Mouse (Mus musculus): ENCODE data around the gene Gm45837. TPM values are rescaled to one million over a fixed set of nuclear protein-coding genes. Genes with fewer than 3 reads are reported as not detected.

The Gm45837 gene
- not detected for total RNA-seq (2021)

DNA sequence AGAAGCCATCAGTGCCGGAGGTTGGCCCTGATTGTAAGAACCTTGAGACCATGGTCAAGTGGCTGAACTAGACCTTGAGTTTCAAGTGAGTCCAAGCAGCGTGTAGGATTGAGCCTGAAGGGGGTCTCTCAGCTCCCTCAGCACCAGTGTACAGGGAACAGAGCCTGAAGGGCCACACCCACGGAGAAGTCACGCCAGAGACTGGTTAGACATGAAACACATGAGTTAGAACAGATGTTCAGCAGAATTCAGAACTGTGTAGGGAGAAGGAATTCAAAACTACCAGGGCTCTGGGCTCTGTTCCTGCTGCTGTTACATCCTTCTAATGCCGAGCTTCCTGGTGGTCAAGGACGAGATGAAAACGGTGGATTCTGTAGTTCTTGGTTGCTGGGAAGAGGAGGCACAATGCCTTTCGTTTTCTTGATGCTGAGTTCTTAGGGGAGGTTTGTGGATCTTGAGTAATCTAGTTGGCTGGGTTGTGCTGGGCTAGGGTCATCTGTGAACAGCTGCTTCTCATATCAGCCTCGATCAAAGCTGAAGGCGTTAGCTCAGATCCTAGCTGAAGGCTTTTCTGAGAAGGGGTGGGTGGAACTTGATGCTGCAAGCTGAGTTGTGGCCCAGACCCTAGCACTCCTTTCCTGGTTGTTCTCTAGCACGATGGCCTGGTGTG lies at the start of gene Gm45837:
Gene Gm45837 (plus strand): TSS at position 620 of the 670 bp plus-strand sequence.
- intact Hi-C loops (cut with DNase I): loop anchor here (5.0 kb wide), 1 partner anchor 207 kb away; no protein-coding TSS in a partner anchor
- no peak for DNase-seq

DNA sequence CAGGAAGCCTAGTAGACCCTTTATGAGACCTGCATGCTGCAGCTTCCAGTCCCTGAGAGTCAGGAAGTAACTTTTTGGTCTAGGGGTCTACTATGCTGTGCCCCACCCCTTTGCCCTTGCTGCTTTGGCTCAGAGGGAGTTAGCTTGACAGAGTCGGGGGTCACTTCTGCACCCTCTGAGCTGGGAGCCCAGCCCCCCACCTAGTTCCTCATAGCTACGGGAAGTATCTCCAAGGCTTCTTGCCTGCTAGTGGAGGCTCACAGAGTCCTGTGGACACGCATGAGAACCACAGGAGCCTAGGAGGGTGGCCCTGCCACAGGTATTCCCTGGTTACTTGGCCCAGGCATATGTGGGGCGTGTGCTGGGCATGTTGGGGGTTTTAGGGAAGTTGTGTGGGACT lies 49.7 kb upstream of the Gm45837 start:
- no peak for DNase-seq
- intact Hi-C loops (cut with DNase I): no loop called here

DNA sequence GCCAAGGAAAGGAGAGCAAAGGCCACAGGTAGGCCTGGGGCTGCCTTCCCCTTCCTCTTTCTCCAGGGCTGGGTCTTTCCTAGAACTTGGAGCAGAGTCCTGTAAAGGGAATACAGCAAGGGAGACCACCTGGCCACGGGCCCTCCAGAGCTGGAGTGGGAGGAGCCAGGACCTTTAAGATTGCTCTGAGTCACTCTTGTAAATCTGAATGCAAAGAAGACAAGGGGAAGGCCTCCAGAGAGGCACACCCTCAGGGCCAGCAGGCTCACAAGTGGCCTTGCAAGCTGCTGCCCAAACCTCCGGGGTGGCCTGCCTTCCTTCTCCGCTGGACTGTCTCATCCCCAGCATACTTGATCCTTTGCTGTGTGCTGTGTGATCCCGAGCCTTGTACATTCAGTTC lies 48.9 kb upstream of the Gm45837 start:
- intact Hi-C loops (cut with DNase I): no loop called here
- DNase-seq: no peak

DNA sequence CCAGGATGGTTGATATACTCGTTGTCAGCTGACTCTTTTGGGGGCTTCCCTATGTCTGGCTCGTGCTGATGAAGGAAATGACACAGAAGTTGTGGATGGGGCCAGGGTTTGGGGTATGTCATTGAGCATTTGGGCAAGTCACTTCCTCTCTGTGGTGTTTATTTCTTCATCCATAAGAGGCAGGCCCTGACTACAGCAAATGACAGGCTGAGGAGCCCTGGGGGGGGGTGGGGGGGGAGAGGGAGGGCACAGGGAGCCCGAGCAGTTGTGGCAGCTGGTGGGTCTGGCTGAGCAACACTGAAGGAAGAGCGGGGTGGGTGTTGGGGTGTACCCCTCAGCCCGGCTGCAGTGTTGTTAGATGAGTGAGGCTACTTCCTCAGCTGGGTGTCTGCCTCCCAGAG lies 47.9 kb upstream of the Gm45837 start:
- intact Hi-C loops (cut with DNase I): no loop called here
- DNase-seq: no peak

DNA sequence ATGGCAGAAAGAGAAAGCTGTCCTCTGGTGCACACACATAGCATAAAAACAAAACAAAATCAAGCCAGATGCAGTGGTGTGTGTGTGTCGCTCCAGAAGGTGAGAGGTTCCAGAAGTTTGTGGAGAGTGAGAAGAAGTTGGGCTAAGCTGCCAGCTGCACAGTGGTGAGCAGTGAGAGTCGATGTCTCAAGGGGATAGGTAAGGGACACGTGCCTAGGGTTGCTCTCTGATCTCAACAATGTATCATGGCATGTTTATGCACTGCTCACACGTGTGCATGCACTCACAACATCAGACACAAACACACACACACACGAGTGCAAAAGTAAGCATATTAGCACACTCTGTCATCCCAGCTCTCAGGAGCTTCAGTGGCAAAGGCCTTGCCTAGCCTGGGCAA lies 46.8 kb upstream of the Gm45837 start:
- intact Hi-C loops (cut with DNase I): no loop called here
- DNase-seq: no peak

DNA sequence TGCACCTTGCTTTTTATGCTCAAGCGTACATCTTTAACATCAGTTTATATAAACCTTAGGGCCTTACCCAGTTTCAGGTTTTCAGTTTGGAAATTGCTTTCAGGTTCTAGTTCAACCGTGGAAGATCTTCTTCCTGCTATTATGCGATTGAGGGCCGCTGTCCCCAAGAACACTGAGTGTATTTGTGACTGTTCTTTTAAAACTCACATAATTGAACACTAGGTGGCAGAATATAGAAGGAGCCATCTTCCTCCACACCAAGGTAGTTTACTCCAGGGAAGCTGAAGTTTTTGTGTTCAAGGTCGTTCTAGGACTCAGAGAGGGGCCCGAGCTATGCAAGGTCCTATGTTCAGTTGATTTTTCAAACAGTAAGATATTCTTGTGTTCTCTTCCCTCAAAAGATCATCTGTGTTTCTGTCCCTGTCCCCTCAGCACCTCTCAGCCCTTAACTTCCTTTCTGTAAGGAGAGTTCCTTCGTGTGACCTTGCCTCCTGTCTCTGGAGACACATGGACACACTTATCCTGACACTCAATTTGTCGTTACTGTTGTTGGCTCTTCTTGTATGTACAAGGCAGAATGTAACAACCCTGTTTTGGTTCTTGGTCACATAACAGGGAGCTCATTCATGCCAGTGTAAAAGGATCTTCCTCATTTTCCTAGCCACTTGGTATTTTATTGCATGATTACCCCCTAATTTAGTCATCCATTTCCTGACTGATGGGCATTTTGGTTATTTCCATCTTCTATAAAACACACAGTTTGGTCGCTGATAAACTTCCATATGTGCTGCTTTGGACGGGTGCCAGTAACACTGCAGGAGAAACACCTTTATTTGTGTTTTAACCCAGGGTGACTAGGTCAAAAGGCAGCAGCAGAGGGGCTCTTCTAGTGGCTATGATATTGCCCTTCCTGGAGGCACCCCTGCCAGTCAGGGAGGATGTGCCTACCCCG lies 42.5 kb upstream of the Gm45837 start:
- intact Hi-C loops (cut with DNase I): no loop called here
- no peak for DNase-seq

DNA sequence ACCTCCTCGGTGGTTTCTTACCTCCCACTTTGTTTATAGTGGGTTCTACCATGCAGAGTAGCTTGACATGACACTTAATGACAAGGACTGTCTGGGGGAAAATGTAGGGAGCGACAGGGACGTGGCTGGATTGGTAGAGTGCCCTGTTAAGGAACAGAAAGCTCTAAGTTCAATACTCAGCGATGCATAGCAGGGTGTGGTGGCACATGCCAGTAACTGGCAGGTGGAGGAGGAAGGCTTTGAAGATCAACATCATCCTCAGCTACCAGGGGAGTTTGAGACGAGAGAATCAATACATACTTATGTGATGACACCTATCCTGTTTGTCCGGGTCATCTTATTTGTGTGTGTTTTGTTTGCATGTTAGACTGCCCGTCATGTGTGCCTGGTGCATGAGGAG lies 41.0 kb upstream of the Gm45837 start:
- no peak for DNase-seq
- intact Hi-C loops (cut with DNase I): loop anchor here (10.0 kb wide), 1 partner anchor 385 kb away; no protein-coding TSS in a partner anchor

DNA sequence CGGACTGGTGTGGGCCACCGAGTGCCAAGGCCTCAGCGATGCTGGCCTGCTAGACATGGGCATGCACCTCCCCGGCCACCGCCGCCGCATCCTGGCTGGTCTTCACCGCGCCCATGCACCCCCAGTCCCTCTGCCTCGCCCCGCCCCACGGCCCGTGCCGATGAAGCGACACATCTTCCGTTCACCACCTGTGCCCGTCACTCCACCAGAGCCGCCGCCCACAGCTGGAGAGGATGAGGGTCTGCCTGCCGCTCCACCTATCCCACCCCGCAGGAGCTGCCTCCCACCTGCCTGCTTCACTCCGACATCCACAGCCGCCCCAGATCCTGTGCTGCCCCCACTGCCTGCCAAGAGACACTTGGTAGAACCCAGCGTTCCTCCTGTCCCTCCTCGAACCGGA lies 37.6 kb upstream of the Gm45837 start:
- intact Hi-C loops (cut with DNase I): loop anchor here (10.0 kb wide), 1 partner anchor 388 kb away; no protein-coding TSS in a partner anchor
- no peak for DNase-seq

DNA sequence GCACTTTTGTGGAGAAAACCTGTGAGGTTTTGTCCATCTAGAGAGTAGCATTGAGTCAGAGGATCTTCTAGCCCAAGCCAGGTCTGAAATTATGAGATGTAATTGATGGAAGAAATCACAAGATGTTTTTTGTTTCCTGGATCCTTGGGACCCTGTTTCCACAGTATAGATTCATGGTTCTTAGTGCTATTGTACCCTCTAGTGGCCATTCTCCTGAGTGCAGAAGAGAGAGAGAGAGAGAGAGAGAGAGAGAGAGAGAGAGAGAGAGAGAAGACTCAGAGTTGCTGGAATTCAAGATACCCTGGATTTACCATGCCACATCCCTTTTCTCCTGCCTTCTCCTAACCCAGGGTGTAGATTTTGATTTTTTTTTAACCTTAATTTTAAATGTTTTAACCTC lies 36.5 kb upstream of the Gm45837 start:
- DNase-seq: no peak
- intact Hi-C loops (cut with DNase I): loop anchor here (1.0 to 10.0 kb wide), 3 partner anchors 63 to 389 kb away; no protein-coding TSS in a partner anchor

DNA sequence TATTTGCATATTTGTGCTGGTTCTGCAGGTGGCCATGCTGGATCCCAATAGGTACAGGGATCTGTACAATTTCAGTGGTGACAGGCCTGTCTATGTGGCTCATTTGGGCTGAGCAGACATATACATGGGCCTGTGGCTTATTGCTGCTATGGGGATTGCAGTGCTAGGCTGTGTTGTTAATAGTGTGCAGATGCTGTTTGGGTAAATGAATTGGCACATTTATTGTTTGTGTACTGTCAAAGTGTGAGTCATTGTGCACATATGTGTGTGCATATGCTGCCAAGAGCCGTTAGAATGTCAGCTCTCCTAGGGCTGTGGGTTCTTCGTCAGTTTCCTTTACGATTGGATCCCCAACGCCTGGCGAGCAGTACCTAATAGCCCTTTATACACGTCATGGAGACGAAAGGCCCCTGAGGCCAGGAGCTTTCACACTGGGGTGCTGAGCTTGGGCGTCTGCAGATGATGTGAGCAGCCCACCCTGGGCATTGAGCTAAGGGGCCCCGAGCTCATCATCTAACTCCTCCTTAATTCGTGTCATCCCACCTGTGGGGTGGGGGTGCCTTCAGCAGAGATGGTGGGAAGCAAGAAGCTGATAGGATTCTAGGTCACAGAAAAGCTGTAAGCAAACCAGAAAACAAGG lies 33.9 kb upstream of the Gm45837 start:
- intact Hi-C loops (cut with DNase I): loop anchor here (10.0 kb wide), 1 partner anchor 392 kb away; no protein-coding TSS in a partner anchor
- DNase-seq: no peak

DNA sequence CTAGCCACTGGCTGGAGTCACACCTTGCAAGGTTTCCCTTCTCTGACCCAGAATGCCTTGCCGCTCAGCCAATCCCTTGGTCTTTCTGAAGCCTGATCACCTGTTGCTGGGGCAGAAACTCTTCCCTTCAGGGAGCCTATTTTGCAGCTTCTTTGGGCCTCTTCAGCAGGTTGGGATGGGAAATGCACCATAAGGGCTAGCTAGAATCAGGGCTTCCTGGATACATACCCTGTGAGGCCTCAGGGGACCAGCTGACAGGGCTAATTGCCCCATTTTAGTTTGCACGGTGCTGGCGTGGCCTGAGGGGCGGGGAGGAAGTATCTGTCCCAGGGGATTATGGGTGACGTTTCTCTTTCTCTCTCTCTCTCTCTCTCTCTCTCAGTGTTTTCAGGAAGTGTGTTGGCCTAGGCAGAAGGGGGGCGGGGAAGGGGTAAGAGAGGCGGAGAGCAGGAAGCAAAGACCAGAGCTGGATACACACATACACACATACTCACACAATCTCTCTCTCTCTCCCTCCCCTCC lies 32.9 kb upstream of the Gm45837 start:
- intact Hi-C loops (cut with DNase I): loop anchor here (10.0 kb wide), 1 partner anchor 393 kb away; no protein-coding TSS in a partner anchor

DNA sequence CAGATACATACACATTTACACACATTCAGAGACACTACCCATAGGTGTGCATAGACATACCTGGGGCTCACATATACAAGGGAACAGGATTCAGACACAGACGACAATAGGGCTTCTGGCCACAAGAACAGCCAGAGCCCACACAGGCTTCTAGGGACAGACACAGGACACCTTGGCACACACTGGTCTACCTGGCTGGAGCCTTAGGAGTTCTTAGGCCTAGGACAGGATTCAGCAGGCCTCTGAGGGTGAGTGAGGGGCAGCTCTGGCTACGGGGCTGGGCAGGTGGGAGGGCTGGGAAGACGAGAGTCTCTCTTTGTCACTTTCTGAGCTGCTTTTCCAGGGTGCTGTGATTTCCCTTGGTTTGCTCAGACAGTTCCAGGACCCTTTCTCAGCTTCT lies 32.4 kb upstream of the Gm45837 start:
- no peak for DNase-seq
- intact Hi-C loops (cut with DNase I): loop anchor here (10.0 kb wide), 1 partner anchor 393 kb away; no protein-coding TSS in a partner anchor

More for the DNA sequence above, 32.9 kb upstream of the Gm45837 start:
- DNase-seq: peak; percentile 74 to 82

DNA sequence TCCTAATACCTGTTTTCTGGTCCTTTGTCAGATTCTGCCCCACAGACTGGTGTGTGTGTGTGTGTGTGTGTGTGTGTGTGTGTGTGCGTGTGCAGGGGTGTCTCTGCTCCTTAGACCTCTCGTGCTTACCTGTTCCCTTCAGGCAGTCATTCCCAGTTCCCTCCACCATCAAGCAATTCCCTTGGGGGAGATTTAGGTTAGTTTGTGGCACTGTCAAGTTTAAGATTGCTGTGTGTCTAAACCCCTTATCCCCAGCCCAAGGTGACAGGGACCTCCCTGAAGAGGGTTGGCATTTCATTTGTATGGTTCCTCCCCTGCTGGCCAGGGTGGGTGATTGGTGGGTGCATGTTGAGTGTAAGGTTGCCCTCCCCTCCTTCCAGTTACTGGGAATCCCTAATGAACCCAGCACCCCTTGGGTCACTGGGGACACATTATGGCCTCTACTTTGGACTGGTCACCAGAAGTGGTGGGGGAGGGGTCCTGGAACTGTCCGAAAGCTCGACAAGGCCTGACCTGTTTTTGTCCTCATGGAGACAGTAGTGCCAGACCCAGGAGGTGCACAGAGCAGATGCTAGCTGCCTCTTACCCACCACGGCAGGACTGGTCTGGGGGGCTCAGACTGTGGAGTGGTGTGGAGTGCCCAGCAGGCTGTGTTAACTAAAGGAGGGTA lies 31.8 kb upstream of the Gm45837 start:
- DNase-seq: no peak
- intact Hi-C loops (cut with DNase I): loop anchor here (10.0 kb wide), 1 partner anchor 394 kb away; no protein-coding TSS in a partner anchor

DNA sequence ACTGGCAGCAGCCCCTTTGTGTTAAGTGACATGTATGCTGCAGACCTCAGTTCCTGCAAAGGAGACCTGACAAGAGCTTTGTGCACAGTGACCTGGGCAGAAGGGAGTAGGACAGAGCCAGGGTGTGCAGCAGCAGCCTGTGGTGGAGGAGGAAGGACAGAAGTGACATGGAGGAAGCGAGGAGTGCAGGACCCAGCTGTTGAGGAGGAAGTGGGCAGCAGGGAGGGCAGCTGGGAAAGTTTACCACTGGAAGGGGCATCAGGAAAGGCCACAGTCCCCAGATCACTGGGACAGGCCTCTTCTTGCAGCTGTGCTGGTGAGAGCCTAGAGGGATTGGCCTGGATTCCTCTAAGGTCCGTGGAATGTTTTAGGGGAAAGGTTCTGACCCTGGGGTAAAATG lies 31.0 kb upstream of the Gm45837 start:
- DNase-seq: no peak
- intact Hi-C loops (cut with DNase I): loop anchor here (10.0 kb wide), 1 partner anchor 395 kb away; no protein-coding TSS in a partner anchor

DNA sequence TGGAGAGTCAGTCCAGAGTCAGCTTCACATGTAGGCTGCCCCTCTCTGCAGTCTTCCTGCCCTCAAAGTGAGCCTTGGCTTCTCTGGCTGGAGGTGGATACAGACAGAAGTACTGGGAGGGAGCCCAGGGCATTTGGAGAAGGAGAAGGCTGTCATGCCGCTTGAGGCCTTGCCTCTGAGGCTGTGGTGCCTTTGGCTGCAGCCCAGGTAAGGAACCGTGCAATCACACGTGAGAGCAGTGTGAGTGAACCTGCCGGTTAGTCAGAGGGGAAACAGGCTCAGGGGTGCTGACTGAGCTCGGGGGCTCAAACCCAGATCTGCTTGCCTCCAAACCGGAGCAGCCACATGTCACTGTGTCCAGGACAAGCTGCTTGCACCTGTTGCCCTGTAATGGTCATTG lies 29.2 kb upstream of the Gm45837 start:
- intact Hi-C loops (cut with DNase I): no loop called here
- no peak for DNase-seq

DNA sequence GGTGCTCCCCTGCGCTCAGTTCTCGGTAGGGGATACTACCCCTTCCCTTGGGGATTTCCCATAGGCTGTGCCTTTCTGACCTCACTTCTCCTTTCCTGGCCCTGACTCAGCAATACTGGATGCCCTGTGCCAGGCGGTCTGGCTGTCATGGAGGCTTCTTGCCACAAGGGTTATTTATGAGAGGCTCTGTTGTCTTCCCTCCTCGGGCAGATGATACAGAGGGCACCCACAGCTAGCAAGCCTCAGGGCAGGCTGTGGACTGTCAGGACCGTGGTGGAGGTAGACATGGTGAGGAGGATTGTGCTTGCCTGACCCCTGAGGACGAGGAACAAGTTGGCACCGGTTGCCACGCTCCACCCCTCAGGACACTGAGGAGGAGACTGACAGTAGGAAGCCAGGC lies 28.3 kb upstream of the Gm45837 start:
- intact Hi-C loops (cut with DNase I): no loop called here
- DNase-seq: peak in 1 of 2 experiments; percentile 56

DNA sequence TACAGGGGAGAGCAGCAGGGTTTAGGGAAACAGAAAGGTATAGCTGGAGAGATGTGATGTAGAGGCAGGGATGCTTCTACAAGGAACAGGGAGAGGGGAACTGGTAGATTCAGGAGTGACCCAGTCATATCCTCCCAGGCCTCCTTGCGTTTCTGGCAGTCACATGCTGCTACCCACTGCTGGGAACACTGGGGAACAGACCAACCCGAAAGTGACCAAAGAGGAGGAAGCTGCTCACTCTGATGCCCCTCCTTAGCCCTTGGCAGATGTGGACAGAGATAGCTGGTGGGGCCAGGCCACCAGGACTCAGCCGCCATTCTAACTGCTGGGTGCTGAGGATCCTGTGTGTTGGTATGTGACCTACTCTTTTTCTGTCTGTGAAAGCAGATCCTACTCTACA lies 26.9 kb upstream of the Gm45837 start:
- intact Hi-C loops (cut with DNase I): no loop called here
- no peak for DNase-seq

DNA sequence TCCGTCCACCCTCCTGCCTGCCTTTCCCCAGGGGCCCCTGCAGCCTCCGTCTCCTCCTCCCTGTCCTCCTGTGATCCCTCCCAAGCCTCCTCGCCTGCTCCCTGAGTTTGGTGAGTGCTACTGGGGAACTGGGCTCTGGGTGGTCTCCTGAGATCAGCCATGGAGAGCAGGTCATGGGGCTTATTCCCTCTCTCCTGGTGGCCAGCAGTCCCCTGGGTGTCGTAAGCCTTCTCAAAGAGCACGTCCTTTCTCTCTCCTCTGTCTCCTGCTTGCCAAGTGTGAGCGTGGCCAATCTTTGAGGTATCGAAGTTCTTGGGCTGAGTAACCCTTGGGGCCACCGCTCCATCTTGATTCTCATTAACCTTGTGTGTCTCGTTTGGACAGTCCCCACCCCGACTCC lies 25.8 kb upstream of the Gm45837 start:
- DNase-seq: no peak
- intact Hi-C loops (cut with DNase I): no loop called here

DNA sequence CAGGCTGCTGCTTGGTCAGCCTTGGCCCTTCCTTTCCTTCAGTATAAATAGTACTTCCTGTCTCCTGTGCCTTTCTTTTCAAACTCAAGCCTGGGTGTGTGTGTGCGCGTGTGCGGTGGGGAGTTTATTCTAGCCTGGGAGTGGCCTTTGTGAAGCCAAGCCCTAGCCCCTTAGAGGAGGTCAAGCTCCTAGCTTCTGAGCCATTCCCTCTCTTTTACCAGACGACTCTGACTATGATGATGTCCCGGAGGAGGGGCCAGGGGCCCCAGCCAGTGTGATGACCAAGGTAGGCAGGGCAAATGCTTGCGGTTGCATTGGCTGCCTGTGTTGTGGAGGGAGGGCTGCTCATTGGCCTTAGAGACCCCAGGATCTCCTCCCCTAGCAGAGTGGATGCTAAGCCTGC lies 25.4 kb upstream of the Gm45837 start:
- intact Hi-C loops (cut with DNase I): no loop called here
- no peak for DNase-seq

DNA sequence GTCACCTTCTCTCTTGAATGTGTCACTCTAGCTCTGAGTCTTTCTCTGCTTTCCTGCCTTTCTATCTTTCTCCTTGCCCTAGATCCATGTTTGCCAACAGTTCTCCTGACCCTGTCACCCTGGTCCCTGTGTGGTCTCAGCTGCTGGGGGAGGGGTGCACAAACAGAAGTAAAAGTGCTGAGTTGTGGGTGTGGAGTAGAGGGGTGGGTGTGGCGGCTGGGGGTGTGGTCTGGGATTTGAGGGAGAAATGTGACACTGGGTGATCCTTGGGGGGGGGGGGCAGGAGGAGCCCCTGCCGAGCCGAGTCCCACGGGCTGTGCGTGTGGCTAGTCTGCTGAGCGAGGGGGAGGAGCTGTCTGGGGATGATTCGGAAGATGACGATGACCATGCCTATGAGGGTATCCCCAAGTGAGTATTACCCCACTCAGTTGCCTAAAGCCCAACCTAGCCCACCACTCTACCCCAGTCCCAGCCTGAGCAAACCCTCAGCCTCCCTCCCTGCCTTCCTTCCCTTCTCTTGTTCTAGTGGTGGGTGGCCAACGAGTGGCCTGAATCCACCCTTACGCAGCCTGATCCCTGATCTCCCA lies 24.7 kb upstream of the Gm45837 start:
- DNase-seq: no peak
- intact Hi-C loops (cut with DNase I): no loop called here

All from heart, postnatal 36 days (tissue).